Mouse (Mus musculus): ENCODE data around the gene Msmb. TPM values are rescaled to one million over a fixed set of nuclear protein-coding genes. Genes with fewer than 3 reads are reported as not detected.

Msmb gene
- polyA plus RNA-seq, 1 experiment: not detected

GRCm38 (mm10) chr14:32144734-32145133 lies 2.9 kb downstream of the Msmb start:
- Histone ChIP-seq H3K27me3 (ENCODE audit: control insufficient read depth, insufficient read depth, low read length) (no peaks in the 10 kb centered on the region), H3K4me1 (replicated peaks; ENCODE audit: control insufficient read depth, insufficient read depth, low read length) (no peaks in the 10 kb centered on the region), H3K4me3 (ENCODE audit: control insufficient read depth, insufficient read depth, low read length) (no peak overlapping the region), H3K27ac (ENCODE audit: control insufficient read depth, insufficient read depth, low read length) (no peak overlapping the region), H3K36me3 (ENCODE audit: control insufficient read depth, insufficient read depth, low read length) (no peaks in the 10 kb centered on the region)
- DNase-seq: no peak
- no peak for TF ChIP-seq POLR2A (IDR thresholded peaks at IDR 0.05; ENCODE audit: control insufficient read depth, extremely low read depth, insufficient read depth, low read length, poor library complexity)
- no peak for TF ChIP-seq CTCF (IDR thresholded peaks at IDR 0.05; ENCODE audit: borderline replicate concordance, control insufficient read depth, extremely low read depth, insufficient read depth, low read length, poor library complexity)

- WGBS: 93% methylated on average over 4 of the region's 4 CpGs
- Histone ChIP-seq H3K4me3 (ENCODE audit: control insufficient read depth, insufficient read depth, low read length) (no peak overlapping the region), H3K27ac (ENCODE audit: control insufficient read depth, insufficient read depth, low read length) (no peak overlapping the region), H3K4me1 (replicated peaks; ENCODE audit: control insufficient read depth, insufficient read depth, low read length) (no peaks in the 10 kb centered on the region), H3K27me3 (ENCODE audit: control insufficient read depth, insufficient read depth, low read length) (no peaks in the 10 kb centered on the region), H3K36me3 (ENCODE audit: control insufficient read depth, insufficient read depth, low read length) (no peaks in the 10 kb centered on the region)
- TF ChIP-seq CTCF (IDR thresholded peaks at IDR 0.05; ENCODE audit: borderline replicate concordance, control insufficient read depth, extremely low read depth, insufficient read depth, low read length, poor library complexity) (no peak), POLR2A (IDR thresholded peaks at IDR 0.05; ENCODE audit: control insufficient read depth, extremely low read depth, insufficient read depth, low read length, poor library complexity) (no peak)
- no peak for DNase-seq
Observed at GRCm38 (mm10) chr14:32145401-32145800, 3.6 kb downstream of the Msmb start.

GRCm38 (mm10) chr14:32145809-32146511 lies 4.1 kb downstream of the Msmb start:
- Histone ChIP-seq H3K4me1 (replicated peaks; ENCODE audit: control insufficient read depth, insufficient read depth, low read length) (no peaks in the 10 kb centered on the region), H3K27ac (ENCODE audit: control insufficient read depth, insufficient read depth, low read length) (no peak overlapping the region), H3K4me3 (ENCODE audit: control insufficient read depth, insufficient read depth, low read length) (no peak overlapping the region), H3K36me3 (ENCODE audit: control insufficient read depth, insufficient read depth, low read length) (no peaks in the 10 kb centered on the region), H3K27me3 (ENCODE audit: control insufficient read depth, insufficient read depth, low read length) (no peaks in the 10 kb centered on the region)
- no peak for DNase-seq
- WGBS: 92% methylated on average over 7 of the region's 7 CpGs
- TF ChIP-seq CTCF (IDR thresholded peaks at IDR 0.05; ENCODE audit: borderline replicate concordance, control insufficient read depth, extremely low read depth, insufficient read depth, low read length, poor library complexity) (no peak), POLR2A (IDR thresholded peaks at IDR 0.05; ENCODE audit: control insufficient read depth, extremely low read depth, insufficient read depth, low read length, poor library complexity) (no peak)

GRCm38 (mm10) chr14:32146578-32146977 lies 4.8 kb downstream of the Msmb start:
- Histone ChIP-seq H3K27ac (ENCODE audit: control insufficient read depth, insufficient read depth, low read length) (no peak overlapping the region), H3K27me3 (ENCODE audit: control insufficient read depth, insufficient read depth, low read length) (no peaks in the 10 kb centered on the region), H3K4me1 (replicated peaks; ENCODE audit: control insufficient read depth, insufficient read depth, low read length) (no peaks in the 10 kb centered on the region), H3K36me3 (ENCODE audit: control insufficient read depth, insufficient read depth, low read length) (no peaks in the 10 kb centered on the region), H3K4me3 (ENCODE audit: control insufficient read depth, insufficient read depth, low read length) (no peak overlapping the region)
- no peak for DNase-seq
- TF ChIP-seq CTCF (IDR thresholded peaks at IDR 0.05; ENCODE audit: borderline replicate concordance, control insufficient read depth, extremely low read depth, insufficient read depth, low read length, poor library complexity) (no peak), POLR2A (IDR thresholded peaks at IDR 0.05; ENCODE audit: control insufficient read depth, extremely low read depth, insufficient read depth, low read length, poor library complexity) (no peak)
- WGBS: 86% methylated on average over 2 of the region's 2 CpGs

- TF ChIP-seq POLR2A (IDR thresholded peaks at IDR 0.05; ENCODE audit: control insufficient read depth, extremely low read depth, insufficient read depth, low read length, poor library complexity) (no peak), CTCF (IDR thresholded peaks at IDR 0.05; ENCODE audit: borderline replicate concordance, control insufficient read depth, extremely low read depth, insufficient read depth, low read length, poor library complexity) (no peak)
- Histone ChIP-seq H3K27ac (ENCODE audit: control insufficient read depth, insufficient read depth, low read length) (no peak overlapping the region), H3K4me3 (ENCODE audit: control insufficient read depth, insufficient read depth, low read length) (no peak overlapping the region), H3K36me3 (ENCODE audit: control insufficient read depth, insufficient read depth, low read length) (no peaks in the 10 kb centered on the region), H3K4me1 (replicated peaks; ENCODE audit: control insufficient read depth, insufficient read depth, low read length) (no peaks in the 10 kb centered on the region), H3K27me3 (ENCODE audit: control insufficient read depth, insufficient read depth, low read length) (no peaks in the 10 kb centered on the region)
- DNase-seq: no peak
- WGBS: 96% methylated on average over 2 of the region's 2 CpGs
Observed at GRCm38 (mm10) chr14:32150872-32151271, 9.0 kb downstream of the Msmb start.

GRCm38 (mm10) chr14:32152243-32152965 lies 10.6 kb downstream of the Msmb start:
- Histone ChIP-seq H3K36me3 (ENCODE audit: control insufficient read depth, insufficient read depth, low read length) (no peaks in the 10 kb centered on the region), H3K4me3 (ENCODE audit: control insufficient read depth, insufficient read depth, low read length) (no peak overlapping the region), H3K27ac (ENCODE audit: control insufficient read depth, insufficient read depth, low read length) (no peak overlapping the region), H3K27me3 (ENCODE audit: control insufficient read depth, insufficient read depth, low read length) (no peaks in the 10 kb centered on the region), H3K4me1 (replicated peaks; ENCODE audit: control insufficient read depth, insufficient read depth, low read length) (no peaks in the 10 kb centered on the region)
- WGBS: 94% methylated on average over 18 of the region's 18 CpGs
- no peak for DNase-seq
- no peak for TF ChIP-seq CTCF (IDR thresholded peaks at IDR 0.05; ENCODE audit: borderline replicate concordance, control insufficient read depth, extremely low read depth, insufficient read depth, low read length, poor library complexity)

All from thymus, adult 2 months (tissue).